ENCODE assay signal across 10 mouse cellular contexts in the genomic region with DNA sequence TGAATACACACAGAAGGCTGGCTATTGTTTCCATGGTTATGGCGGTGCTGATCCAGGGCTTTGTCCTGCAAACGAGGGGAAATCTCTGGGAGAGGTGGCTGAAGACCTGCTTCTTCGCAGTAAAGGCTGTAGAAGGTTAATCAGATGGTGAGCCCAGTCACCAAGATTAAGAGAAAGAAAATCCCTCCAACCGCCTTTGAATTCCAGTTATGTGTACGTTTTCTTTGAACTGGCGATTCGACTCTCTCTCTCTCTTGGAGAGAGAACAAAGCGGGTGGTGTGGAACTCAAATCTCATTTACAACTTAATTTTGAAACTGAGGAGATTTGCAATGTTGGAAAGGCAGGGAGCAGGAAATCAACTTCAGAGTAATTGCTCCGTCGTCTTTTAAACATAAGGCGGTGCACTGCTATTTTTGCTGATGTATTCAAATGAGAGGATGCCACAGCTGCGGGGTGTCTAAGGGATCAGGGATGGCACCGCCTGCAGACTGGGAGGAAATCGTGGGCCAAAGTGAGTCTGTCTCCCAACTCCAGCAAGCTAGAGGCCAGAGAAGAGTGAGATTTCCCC.
DNase-seq lines count a peak whose midpoint lies in the region; ATAC-seq and TF ChIP-seq lines count a peak whose summit lies in the region.
"Had no signal": no experiment of that assay in that cellular context is flagged by ENCODE, and none has a peak within 500 bp of the region (broad histone marks: within the 10 kb centered on the region; RNA-seq: fewer than 3 reads in every experiment).

No protein-coding gene starts in this region.

- H3K9ac ChIP-seq in neural tube, embryonic 13.5 days, result no peak overlapping the region
- H3K9ac ChIP-seq in liver, embryonic 11.5 days (ENCODE audit: low read depth, low read length), result no peak overlapping the region

- no peak for TF ChIP-seq CTCF in cerebellum, adult 2 months (IDR thresholded peaks at IDR 0.05; ENCODE audit: borderline replicate concordance, insufficient read depth, low read depth, low read length)

- no peak for ATAC-seq in neural tube, embryonic 13.5 days (ENCODE audit: low read depth)
- ATAC-seq in liver, embryonic 11.5 days (replicated peaks; ENCODE audit: low FRiP score), result no peak

- peak overlapping the region; percentile 89 for H3K27ac ChIP-seq in hindbrain, embryonic 10.5 days
- 0 out of 2 replicates have a peak overlapping the region, but pooled peaks have one; percentile 15 for H3K27ac ChIP-seq in neural tube, embryonic 13.5 days (replicated peaks)
- H3K27ac ChIP-seq in cerebellum, adult 2 months (ENCODE audit: insufficient read depth, low read length), result no peak overlapping the region
- H3K27ac ChIP-seq in liver, embryonic 11.5 days (ENCODE audit: low read depth, low read length), result no peak overlapping the region

- TF ChIP-seq POLR2A in cerebellum, adult 2 months (IDR thresholded peaks at IDR 0.05; ENCODE audit: borderline replicate concordance, insufficient read depth, low read length), result no peak

- peaks cover 33% of the 10 kb centered on the region for H3K4me1 ChIP-seq in hindbrain, embryonic 10.5 days (replicated peaks)
- H3K4me1 ChIP-seq in neural tube, embryonic 13.5 days (replicated peaks), result peaks cover 22% of the 10 kb centered on the region
- H3K4me1 ChIP-seq in cerebellum, adult 2 months (ENCODE audit: control insufficient read depth, insufficient read depth, low read length), result no peaks in the 10 kb centered on the region
- no peaks in the 10 kb centered on the region for H3K4me1 ChIP-seq in liver, embryonic 11.5 days (replicated peaks; ENCODE audit: control insufficient read depth, insufficient read depth, low read length)

- peak; percentile 14 to 27 for DNase-seq in layer of hippocampus, adult 18-20 months (ENCODE audit: low spot score in 2 of 2)
- DNase-seq in layer of hippocampus, postnatal 10 days (ENCODE audit: low spot score in 2 of 2), result no peak
- DNase-seq in embryo, embryonic 10.5 days (ENCODE audit: low spot score), result peak; percentile 60
- peak; percentile 35 for DNase-seq in hindbrain, embryonic 10.5 days (ENCODE audit: low spot score)
- no peak for DNase-seq in urinary bladder, postnatal 36 days (ENCODE audit: low spot score in 2 of 2)
- DNase-seq in cerebellum, adult 2 months, result no peak
- DNase-seq in liver, embryonic 11.5 days (ENCODE audit: low spot score), result no peak
- DNase-seq: B cell, adult 2 months; kidney, postnatal 10 days had no signal

- H3K9me3 ChIP-seq in hindbrain, embryonic 10.5 days, result peaks cover 11% of the 10 kb centered on the region; the same call in 1 of the 2 replicates
- no peaks in the 10 kb centered on the region for H3K9me3 ChIP-seq in neural tube, embryonic 13.5 days
- no peaks in the 10 kb centered on the region for H3K9me3 ChIP-seq in liver, embryonic 11.5 days (ENCODE audit: control insufficient read depth, low read length)

- peak overlapping the region; percentile 9 for H3K4me2 ChIP-seq in neural tube, embryonic 13.5 days
- H3K4me2 ChIP-seq in liver, embryonic 11.5 days, result no peak overlapping the region

- H3K36me3 ChIP-seq in hindbrain, embryonic 10.5 days, result no peaks in the 10 kb centered on the region; the same call in 1 of the 2 replicates
- no peaks in the 10 kb centered on the region for H3K36me3 ChIP-seq in neural tube, embryonic 13.5 days
- no peaks in the 10 kb centered on the region for H3K36me3 ChIP-seq in liver, embryonic 11.5 days (ENCODE audit: control insufficient read depth, insufficient read depth, low read length)

- no peaks in the 10 kb centered on the region; the same call in 1 of the 2 replicates for H3K27me3 ChIP-seq in hindbrain, embryonic 10.5 days (ENCODE audit: insufficient read depth, poor library complexity, severe bottlenecking)
- H3K27me3 ChIP-seq in neural tube, embryonic 13.5 days, result no peaks in the 10 kb centered on the region
- no peaks in the 10 kb centered on the region; the same call in 1 of the 2 replicates for H3K27me3 ChIP-seq in cerebellum, adult 2 months (ENCODE audit: control insufficient read depth, insufficient read depth, low read length)
- H3K27me3 ChIP-seq in liver, embryonic 11.5 days (replicated peaks; ENCODE audit: control insufficient read depth, insufficient read depth, low read length), result no peaks in the 10 kb centered on the region

- 13% methylated on average over 14 of the region's 14 CpGs for WGBS in hindbrain, embryonic 10.5 days
- 10% methylated on average over 14 of the region's 14 CpGs for WGBS in neural tube, embryonic 13.5 days
- 45% methylated on average over 14 of the region's 14 CpGs for WGBS in cerebellum, adult 2 months
- WGBS in liver, embryonic 11.5 days, result 54% methylated on average over 14 of the region's 14 CpGs

- H3K4me3 ChIP-seq in hindbrain, embryonic 10.5 days, result peak overlapping the region; percentile 16; the same call in 1 of the 2 replicates
- H3K4me3 ChIP-seq in neural tube, embryonic 13.5 days, result no peak overlapping the region
- no peak overlapping the region for H3K4me3 ChIP-seq in cerebellum, adult 2 months (replicated peaks; ENCODE audit: insufficient read depth, low read depth, low read length)
- H3K4me3 ChIP-seq in liver, embryonic 11.5 days (ENCODE audit: low read depth, low read length), result no peak overlapping the region

Comparison
In these comparisons a context has a peak if more than half of its experiments do, and no peak if none do; other contexts are left out.
1. DNase-seq: peak in layer of hippocampus, adult 18-20 months (2 of 2), embryo, embryonic 10.5 days (single experiment) and hindbrain, embryonic 10.5 days (single experiment); none in layer of hippocampus, postnatal 10 days (0 of 2), urinary bladder, postnatal 36 days (0 of 2), cerebellum, adult 2 months (0 of 2) and liver, embryonic 11.5 days (single experiment).
2. H3K27ac ChIP-seq: peak in hindbrain, embryonic 10.5 days (single experiment) and neural tube, embryonic 13.5 days (single experiment); none in cerebellum, adult 2 months (single experiment) and liver, embryonic 11.5 days (single experiment).